Mouse (Mus musculus) thymus, adult 2 months (tissue): ENCODE measurements around the gene Cyp2u1. TPM values are rescaled to one million over a fixed set of nuclear protein-coding genes. Genes with fewer than 3 reads are reported as not detected.
A peak's percentile ranks its signal among the peaks of the same experiment; 100 is the strongest.

Source experiments
- DNase-seq: peaks from one replicate; pipeline ENCODE4 v3.0.0; 2021
- H3K27ac ChIP-seq: fragments of 200-500 bp; 2 replicates; pipeline ENCODE4 v1.5.1; 2012; ENCODE audit warnings: low read length, control low read depth; ENCODE audit not compliant: control insufficient read depth, insufficient read depth
- H3K27me3 ChIP-seq: fragments of 200-500 bp; 2 replicates; pipeline ENCODE4 v1.6.1; 2012; ENCODE audit warnings: mild to moderate bottlenecking, low read length, moderate library complexity, mixed read lengths; ENCODE audit not compliant: control insufficient read depth, insufficient read depth
- H3K36me3 ChIP-seq: fragments of 200-500 bp; 2 replicates; pipeline ENCODE4 v1.6.1; 2012; ENCODE audit warnings: mild to moderate bottlenecking, low read length, moderate library complexity; ENCODE audit not compliant: control insufficient read depth, insufficient read depth
- H3K4me1 ChIP-seq: fragments of 200-500 bp; replicated peaks from 2 replicates; pipeline ENCODE4 v1.6.1; 2012; ENCODE audit warnings: low read length; ENCODE audit not compliant: control insufficient read depth, insufficient read depth
- H3K4me3 ChIP-seq: fragments of 200-500 bp; 2 replicates; pipeline ENCODE4 v1.5.1; 2012; ENCODE audit warnings: mild to moderate bottlenecking, low read length, control low read depth, moderate library complexity; ENCODE audit not compliant: control insufficient read depth, insufficient read depth
- CTCF ChIP-seq: fragments of 200-500 bp; IDR thresholded peaks from 2 replicates; pipeline ENCODE4 v1.5.1; 2012; ENCODE audit warnings: mild to moderate bottlenecking, control low read depth, low read length, moderate library complexity, borderline replicate concordance; ENCODE audit not compliant: control insufficient read depth, poor library complexity, insufficient read depth; ENCODE audit errors: extremely low read depth
- POLR2A ChIP-seq: fragments of 200-500 bp; IDR thresholded peaks from 2 replicates; pipeline ENCODE4 v1.6.1; 2012; ENCODE audit warnings: mild to moderate bottlenecking, low read length, control low read depth, moderate library complexity; ENCODE audit not compliant: control insufficient read depth, poor library complexity, insufficient read depth; ENCODE audit errors: extremely low read depth
- WGBS: fragments of 180-500 bp; shearing (Covaris S2); methylation state at CpG from one replicate; pipeline ENCODE4 v1.1.7; 2018; 5-methylcytosine and 5-hydroxymethylcytosine counted together
- polyA plus RNA-seq: library from polyadenylated mRNA; depleted of rRNA; stranded (reverse); fragments of >200 nt; gene quantifications from 2 replicates; pipeline ENCODE4 v1.2.3, GENCODE M21; 2012

Gene Cyp2u1
- polyA plus RNA-seq, 1 experiment: 1.2 TPM

DNA sequence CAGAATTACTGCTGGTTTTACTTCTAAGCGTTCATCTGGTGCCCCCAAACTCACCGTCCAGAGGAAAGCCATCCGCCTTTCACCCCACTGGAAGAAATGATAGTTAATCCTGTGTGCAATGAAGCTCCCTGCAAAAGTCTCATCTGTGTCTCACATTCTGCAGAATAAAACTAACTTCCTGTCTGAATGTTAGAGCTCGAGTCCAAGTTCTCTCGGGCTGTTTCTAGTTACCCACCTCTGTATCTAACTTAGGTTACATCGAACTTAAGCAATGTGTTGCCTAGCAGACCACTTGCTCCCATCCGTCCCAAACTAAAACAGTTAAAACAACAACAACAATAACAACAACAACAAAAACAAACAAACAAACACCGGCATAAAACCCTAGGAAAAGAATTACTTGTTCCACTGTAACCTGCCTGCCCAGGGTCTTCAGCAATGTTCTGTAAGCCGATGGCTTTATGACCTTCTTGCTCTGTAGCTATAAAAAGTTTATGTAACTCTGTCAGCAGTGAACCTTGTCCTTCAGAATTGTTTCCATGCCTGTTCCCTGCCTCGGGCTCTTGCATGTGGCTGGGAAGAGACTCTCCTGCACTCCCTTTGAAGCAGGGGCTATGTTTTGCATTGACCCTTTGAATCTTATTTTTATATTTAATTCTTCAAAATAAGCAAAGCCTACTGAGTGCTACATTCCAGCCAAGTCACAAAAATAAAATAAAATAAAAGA is 30.5 kb downstream of the Cyp2u1 start:
- no peak for DNase-seq
- WGBS: 28% methylated on average over 10 of the region's 10 CpGs
- H3K36me3 ChIP-seq: no peaks in the 10 kb centered on the region
- H3K4me1 ChIP-seq: peaks cover 3% of the 10 kb centered on the region
- H3K4me3 ChIP-seq: peak overlapping the region; percentile 88; the same call in 1 of the 2 replicates
- TF ChIP-seq POLR2A (no peak), CTCF (no peak)
- no peak overlapping the region for H3K27ac ChIP-seq
- H3K27me3 ChIP-seq: no peaks in the 10 kb centered on the region

GRCm38 (mm10) chr3:131271559-131272373 is 31.3 kb downstream of the Cyp2u1 start, which contains the start of gene Hadh:
Gene Hadh, minus strand, starts transcription at chr3:131272101.
- H3K4me1 ChIP-seq: peaks cover 3% of the 10 kb centered on the region
- peak within 1 kb of the TSS; percentile 88 for H3K4me3 ChIP-seq
- H3K27me3 ChIP-seq: no peaks in the 10 kb centered on the region
- no peaks in the 10 kb centered on the region for H3K36me3 ChIP-seq
- peak; percentile 79 for DNase-seq
- TF ChIP-seq POLR2A: peak; percentile 38; the same call in 1 of the 2 replicates
- TF ChIP-seq CTCF: 0 out of 2 replicates have a peak, but pooled peaks have one; percentile 32
- WGBS: under 1% methylated on average over 54 of the region's 54 CpGs
- no peak within 1 kb of the TSS for H3K27ac ChIP-seq

GRCm38 (mm10) chr3:131271157-131271556 is 31.9 kb downstream of the Cyp2u1 start:
- Histone ChIP-seq H3K27me3 (no peaks in the 10 kb centered on the region), H3K4me1 (peaks cover 3% of the 10 kb centered on the region), H3K4me3 (peak overlapping the region; percentile 88), H3K27ac (no peak overlapping the region), H3K36me3 (no peaks in the 10 kb centered on the region)
- TF ChIP-seq CTCF: no peak
- TF ChIP-seq POLR2A: no peak
- 10% methylated on average over 8 of the region's 8 CpGs for WGBS
- peak; percentile 25 for DNase-seq

- no peak overlapping the region for H3K27ac ChIP-seq
- H3K36me3 ChIP-seq: no peaks in the 10 kb centered on the region
- H3K4me3 ChIP-seq: no peak overlapping the region
- no peak for TF ChIP-seq POLR2A
- H3K4me1 ChIP-seq: peaks cover 3% of the 10 kb centered on the region
- no peaks in the 10 kb centered on the region for H3K27me3 ChIP-seq
- no peak for DNase-seq
- 94% methylated on average over 6 of the region's 6 CpGs for WGBS
These were observed 32.6 kb downstream of the Cyp2u1 start for GRCm38 (mm10) chr3:131270381-131270780.

DNA sequence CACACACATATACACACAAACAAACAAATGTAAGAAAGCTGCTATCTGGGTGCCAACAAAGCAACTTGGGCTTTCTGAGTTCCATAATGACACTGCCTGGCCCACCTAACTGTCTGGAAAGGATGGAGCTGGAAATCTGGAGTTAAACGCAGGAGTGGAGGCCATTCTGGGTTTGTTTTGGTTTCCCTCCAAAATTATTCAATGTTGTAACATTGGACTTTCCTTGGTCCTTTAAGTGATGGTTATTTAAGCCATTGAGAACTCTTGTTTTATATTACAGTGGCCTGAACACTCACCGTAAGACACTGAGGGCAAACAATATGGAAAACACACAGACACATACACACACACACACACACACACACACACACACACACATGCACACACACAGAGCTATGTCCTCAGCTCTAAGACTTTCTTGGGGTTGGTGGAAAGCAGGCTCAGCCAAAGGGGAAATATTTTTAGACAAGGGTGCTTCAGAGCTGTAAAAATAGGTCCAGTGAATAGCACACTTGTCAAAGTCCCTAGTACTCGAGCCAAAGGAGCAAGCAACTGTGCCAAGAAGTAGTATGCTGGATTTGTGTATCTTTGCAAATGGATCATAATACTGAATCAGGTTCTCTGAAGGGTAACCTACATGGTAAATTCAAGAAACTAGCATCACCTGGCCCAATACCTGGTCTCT is 36.5 kb downstream of the Cyp2u1 start:
- Histone ChIP-seq H3K4me3 (no peak overlapping the region), H3K27me3 (no peaks in the 10 kb centered on the region), H3K4me1 (peaks cover 3% of the 10 kb centered on the region), H3K36me3 (no peaks in the 10 kb centered on the region), H3K27ac (no peak overlapping the region)
- TF ChIP-seq POLR2A (no peak), CTCF (no peak)
- DNase-seq: no peak
- WGBS: 95% methylated on average over 3 of the region's 3 CpGs

GRCm38 (mm10) chr3:131265516-131265915 is 37.5 kb downstream of the Cyp2u1 start:
- Histone ChIP-seq H3K4me1 (no peaks in the 10 kb centered on the region), H3K27me3 (no peaks in the 10 kb centered on the region), H3K4me3 (no peak overlapping the region), H3K27ac (no peak overlapping the region), H3K36me3 (no peaks in the 10 kb centered on the region)
- WGBS: 91% methylated on average over 8 of the region's 8 CpGs
- TF ChIP-seq POLR2A: no peak
- TF ChIP-seq CTCF: no peak
- DNase-seq: no peak
